Mouse (Mus musculus): Measurements from ENCODE around the gene Caprin1. TPM values are rescaled to one million over a fixed set of nuclear protein-coding genes. Genes with fewer than 3 reads are reported as not detected.
A peak's percentile ranks its signal among the peaks of the same experiment; 100 is the strongest.

The Caprin1 gene
- polyA plus RNA-seq (2016; fragmentation: Nextera tagmentation; extraction: Ambion mirVana): 325 and 347 TPM in 2 replicates

GRCm38 (mm10) chr2:103797491-103798009, at the start of gene Caprin1:
TSS of gene Caprin1 (minus strand) at chr2:103797649.
- H3K4me3 ChIP-seq: peak within 1 kb of the TSS; percentile 95
- H3K4me1 ChIP-seq: peaks cover 5% of the 10 kb centered on the region; the same call in 1 of the 2 replicates
- no peaks in the 10 kb centered on the region for H3K9me3 ChIP-seq
- DNase-seq (ENCODE audit: low spot score): peak; percentile 97
- H3K36me3 ChIP-seq: peaks cover 26% of the 10 kb centered on the region
- whole genome bisulfite sequencing: under 1% methylated on average over 33 of the region's 33 CpGs
- H3K27me3 ChIP-seq (ENCODE audit: insufficient read depth, poor library complexity, severe bottlenecking): no peaks in the 10 kb centered on the region
- H3K27ac ChIP-seq: peak within 1 kb of the TSS; percentile 100

GRCm38 (mm10) chr2:103846875-103847274, 49.4 kb upstream of the Caprin1 start:
- Histone ChIP-seq H3K4me1 (no peaks in the 10 kb centered on the region), H3K27me3 (ENCODE audit: insufficient read depth, poor library complexity, severe bottlenecking) (no peaks in the 10 kb centered on the region), H3K4me3 (no peak overlapping the region), H3K9me3 (no peaks in the 10 kb centered on the region), H3K27ac (no peak overlapping the region), H3K36me3 (no peaks in the 10 kb centered on the region)
- 97% methylated on average over 1 of the region's 1 CpGs for WGBS
- DNase-seq (ENCODE audit: low spot score): no peak

- H3K27ac ChIP-seq: no peak overlapping the region
- WGBS: 84% methylated on average over 4 of the region's 4 CpGs
- H3K27me3 ChIP-seq (ENCODE audit: insufficient read depth, poor library complexity, severe bottlenecking): no peaks in the 10 kb centered on the region
- H3K9me3 ChIP-seq: no peaks in the 10 kb centered on the region
- no peak overlapping the region for H3K4me3 ChIP-seq
- DNase-seq (ENCODE audit: low spot score): no peak
- no peaks in the 10 kb centered on the region for H3K4me1 ChIP-seq
- no peaks in the 10 kb centered on the region for H3K36me3 ChIP-seq
Measured at GRCm38 (mm10) chr2:103846271-103846670, 48.8 kb upstream of the Caprin1 start.

DNA sequence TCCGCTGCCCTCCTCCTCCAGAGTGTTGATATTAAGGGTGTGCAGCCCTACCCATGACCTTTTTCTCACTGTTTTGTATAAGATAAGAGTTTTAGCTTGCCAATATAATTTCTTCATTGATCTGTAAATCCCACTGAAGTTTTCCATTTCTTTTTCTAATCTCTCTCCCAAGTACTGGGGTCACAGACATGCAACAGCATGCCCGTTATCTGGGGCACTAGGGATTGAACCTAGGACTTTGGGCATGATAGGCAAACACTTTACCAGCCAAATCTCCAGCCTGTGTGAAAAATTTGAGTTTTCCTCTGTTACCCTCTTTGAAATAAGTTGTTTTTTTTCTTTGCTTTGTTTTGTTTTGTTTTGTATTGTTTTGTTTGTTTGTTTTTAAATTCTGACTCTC, 46.6 kb upstream of the Caprin1 start:
- no peak for DNase-seq (ENCODE audit: low spot score)
- no peaks in the 10 kb centered on the region for H3K4me1 ChIP-seq
- no peaks in the 10 kb centered on the region for H3K36me3 ChIP-seq
- no peaks in the 10 kb centered on the region for H3K27me3 ChIP-seq (ENCODE audit: insufficient read depth, poor library complexity, severe bottlenecking)
- 91% methylated on average over 2 of the region's 2 CpGs for WGBS
- H3K4me3 ChIP-seq: no peak overlapping the region
- H3K27ac ChIP-seq: no peak overlapping the region
- H3K9me3 ChIP-seq: no peaks in the 10 kb centered on the region

- no peaks in the 10 kb centered on the region for H3K27me3 ChIP-seq (ENCODE audit: insufficient read depth, poor library complexity, severe bottlenecking)
- H3K4me1 ChIP-seq: no peaks in the 10 kb centered on the region
- H3K36me3 ChIP-seq: no peaks in the 10 kb centered on the region
- no peak overlapping the region for H3K4me3 ChIP-seq
- DNase-seq (ENCODE audit: low spot score): no peak
- H3K27ac ChIP-seq: no peak overlapping the region
- WGBS: 92% methylated on average over 13 of the region's 13 CpGs
- no peaks in the 10 kb centered on the region for H3K9me3 ChIP-seq
Measured at GRCm38 (mm10) chr2:103843321-103843720, 45.9 kb upstream of the Caprin1 start.

DNA sequence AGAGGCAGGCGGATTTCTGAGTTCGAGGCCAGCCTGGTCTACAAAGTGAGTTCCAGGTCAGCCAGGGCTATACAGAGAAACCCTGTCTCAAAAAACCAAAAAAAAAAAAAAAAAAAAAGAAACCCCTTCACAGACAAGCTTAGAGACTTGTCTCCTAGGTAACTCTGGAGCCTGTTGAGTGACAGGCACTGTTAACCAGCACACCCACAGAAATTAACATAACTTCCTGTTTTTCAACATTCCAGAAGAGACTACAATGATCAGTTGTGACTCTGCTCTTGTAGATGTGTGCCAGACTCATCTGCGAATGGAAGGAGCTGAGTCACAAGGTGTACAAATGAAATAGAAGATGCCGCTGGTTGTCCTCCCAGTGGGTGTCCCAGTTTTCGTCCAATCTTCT, 44.9 kb upstream of the Caprin1 start:
- no peaks in the 10 kb centered on the region for H3K27me3 ChIP-seq (ENCODE audit: insufficient read depth, poor library complexity, severe bottlenecking)
- DNase-seq (ENCODE audit: low spot score): no peak
- no peak overlapping the region for H3K4me3 ChIP-seq
- WGBS: 82% methylated on average over 5 of the region's 5 CpGs
- H3K4me1 ChIP-seq: 0 out of 2 replicates have a peak, but pooled peaks cover under 1% of the 10 kb centered on the region
- H3K27ac ChIP-seq: no peak overlapping the region
- no peaks in the 10 kb centered on the region for H3K9me3 ChIP-seq
- no peaks in the 10 kb centered on the region for H3K36me3 ChIP-seq

DNA sequence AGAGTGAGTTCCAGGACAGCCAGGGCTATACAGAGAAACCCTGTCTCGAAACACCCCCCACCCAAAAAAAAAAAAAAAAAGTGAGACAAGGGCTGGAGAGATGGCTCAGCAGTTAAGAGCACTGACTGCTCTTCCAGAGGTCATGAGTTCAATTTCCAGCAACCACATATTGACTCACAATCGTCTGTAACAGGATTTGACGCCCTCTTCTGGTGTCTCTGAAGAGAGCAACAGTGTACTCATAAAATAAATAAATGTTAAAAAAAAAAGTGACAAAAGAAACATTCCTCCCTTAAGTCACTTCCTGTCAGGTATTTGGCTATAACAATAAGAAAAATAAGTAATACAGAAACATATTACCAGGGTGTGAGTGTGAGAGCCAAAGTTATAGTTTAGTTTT, 41.0 kb upstream of the Caprin1 start:
- H3K9me3 ChIP-seq: no peaks in the 10 kb centered on the region
- no peak for DNase-seq (ENCODE audit: low spot score)
- H3K4me1 ChIP-seq: peaks cover 4% of the 10 kb centered on the region; the same call in 1 of the 2 replicates
- no peak overlapping the region for H3K4me3 ChIP-seq
- no peak overlapping the region for H3K27ac ChIP-seq
- no peaks in the 10 kb centered on the region for H3K27me3 ChIP-seq (ENCODE audit: insufficient read depth, poor library complexity, severe bottlenecking)
- H3K36me3 ChIP-seq: no peaks in the 10 kb centered on the region
- WGBS: 73% methylated on average over 3 of the region's 3 CpGs

GRCm38 (mm10) chr2:103837166-103837565, 39.7 kb upstream of the Caprin1 start:
- Histone ChIP-seq H3K4me3 (no peak overlapping the region), H3K27me3 (ENCODE audit: insufficient read depth, poor library complexity, severe bottlenecking) (no peaks in the 10 kb centered on the region), H3K27ac (no peak overlapping the region), H3K36me3 (no peaks in the 10 kb centered on the region), H3K4me1 (peaks cover 10% of the 10 kb centered on the region), H3K9me3 (no peaks in the 10 kb centered on the region)
- WGBS: 65% methylated on average over 4 of the region's 4 CpGs
- peak; percentile 71 for DNase-seq (ENCODE audit: low spot score)

DNA sequence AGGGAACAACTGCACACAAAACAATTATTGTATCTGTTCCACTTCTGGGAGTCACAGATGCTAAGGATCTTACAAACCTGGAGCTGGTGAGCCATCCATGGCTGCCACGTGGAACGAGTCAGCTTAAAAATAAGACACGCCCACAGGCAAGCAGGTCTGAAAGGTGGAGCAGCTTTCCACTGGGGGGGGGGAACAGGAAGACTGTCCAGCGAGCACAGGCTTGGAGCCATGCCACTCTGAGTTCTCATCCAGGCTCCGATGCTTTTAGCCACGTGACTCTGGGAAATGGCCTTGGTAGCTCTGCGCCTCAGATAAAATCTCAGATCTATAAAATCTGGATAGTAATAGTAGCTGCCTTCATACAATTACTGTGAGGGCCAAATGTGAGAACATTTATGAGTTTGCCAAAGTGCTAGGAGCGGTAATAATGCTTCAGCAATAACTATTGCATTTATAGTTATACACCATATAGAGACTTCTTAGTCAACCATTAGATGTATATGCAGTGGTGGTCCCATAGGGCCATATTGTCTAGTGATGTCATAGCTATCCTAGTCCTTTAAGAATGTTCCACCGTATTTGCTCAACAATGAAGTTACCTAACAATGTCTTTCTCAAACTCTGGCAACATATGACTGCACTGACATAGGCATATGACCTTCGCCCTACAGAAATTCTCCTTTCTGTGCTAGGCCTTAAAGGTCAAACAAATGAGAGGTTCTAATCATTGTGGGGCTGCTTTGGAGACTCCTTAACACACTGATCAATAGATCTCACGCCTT, 38.4 kb upstream of the Caprin1 start:
- H3K27ac ChIP-seq: no peak overlapping the region
- no peak for DNase-seq (ENCODE audit: low spot score)
- WGBS: 74% methylated on average over 11 of the region's 11 CpGs
- no peak overlapping the region for H3K4me3 ChIP-seq
- no peaks in the 10 kb centered on the region for H3K36me3 ChIP-seq
- H3K9me3 ChIP-seq: no peaks in the 10 kb centered on the region
- H3K4me1 ChIP-seq: peaks cover 10% of the 10 kb centered on the region
- H3K27me3 ChIP-seq (ENCODE audit: insufficient read depth, poor library complexity, severe bottlenecking): no peaks in the 10 kb centered on the region

DNA sequence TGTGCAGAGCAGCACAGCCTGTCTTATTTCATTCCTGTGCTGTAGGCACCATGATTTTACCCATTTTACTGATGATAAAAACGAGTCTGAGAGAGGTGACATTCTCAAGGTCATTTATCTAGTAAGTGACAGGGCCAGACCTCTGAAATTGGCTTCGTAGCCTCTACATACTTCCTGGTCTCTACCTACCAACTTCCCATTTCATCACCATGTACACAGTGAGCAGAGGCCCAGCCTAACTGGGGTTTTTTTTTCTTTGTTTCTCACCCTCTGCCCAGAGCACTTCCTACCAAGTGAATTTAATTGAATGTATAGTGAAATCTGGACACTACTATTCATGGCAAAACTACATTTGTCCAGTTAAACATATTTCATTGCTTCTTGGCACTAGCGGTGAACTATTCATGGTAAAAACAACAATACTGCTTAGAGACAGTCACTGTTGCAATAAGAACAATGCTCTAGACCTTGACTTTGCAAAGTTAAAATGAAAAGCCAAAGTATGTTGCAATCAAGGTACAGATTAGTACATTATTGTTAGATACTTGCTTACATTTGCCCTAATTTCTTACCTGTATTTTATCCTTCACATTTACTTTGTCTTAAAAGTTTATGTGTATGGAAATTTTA, 36.5 kb upstream of the Caprin1 start:
- 72% methylated on average over 3 of the region's 3 CpGs for WGBS
- Histone ChIP-seq H3K4me1 (peaks cover 10% of the 10 kb centered on the region), H3K27me3 (ENCODE audit: insufficient read depth, poor library complexity, severe bottlenecking) (no peaks in the 10 kb centered on the region), H3K9me3 (no peaks in the 10 kb centered on the region), H3K27ac (no peak overlapping the region), H3K4me3 (no peak overlapping the region), H3K36me3 (no peaks in the 10 kb centered on the region)
- DNase-seq (ENCODE audit: low spot score): no peak

DNA sequence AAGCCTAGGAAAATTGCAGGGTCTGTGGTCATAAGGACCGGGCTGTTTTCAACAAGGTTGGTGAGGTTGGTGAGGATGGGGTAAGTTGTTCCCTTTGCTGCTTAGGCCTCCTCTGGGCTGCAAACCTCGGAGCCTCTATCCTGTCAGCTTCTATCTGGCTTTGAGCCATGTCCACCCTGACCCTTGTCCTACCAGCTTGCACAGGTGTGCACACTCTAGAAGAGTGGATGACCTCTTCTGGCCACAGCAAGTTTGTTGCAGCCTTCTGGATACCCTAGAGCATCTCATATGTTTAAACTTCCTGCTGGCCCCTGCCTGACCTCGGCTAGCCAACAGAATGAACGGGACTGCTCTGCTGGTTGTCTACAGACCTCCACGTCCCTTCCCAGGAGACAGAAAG, 35.5 kb upstream of the Caprin1 start:
- DNase-seq (ENCODE audit: low spot score): no peak
- Histone ChIP-seq H3K27me3 (ENCODE audit: insufficient read depth, poor library complexity, severe bottlenecking) (no peaks in the 10 kb centered on the region), H3K9me3 (no peaks in the 10 kb centered on the region), H3K27ac (no peak overlapping the region), H3K4me3 (no peak overlapping the region), H3K36me3 (no peaks in the 10 kb centered on the region), H3K4me1 (peaks cover 10% of the 10 kb centered on the region)
- 53% methylated on average over 5 of the region's 5 CpGs for WGBS

GRCm38 (mm10) chr2:103828900-103829299, 31.5 kb upstream of the Caprin1 start:
- H3K4me1 ChIP-seq: peaks cover 6% of the 10 kb centered on the region
- H3K27ac ChIP-seq: no peak overlapping the region
- H3K9me3 ChIP-seq: no peaks in the 10 kb centered on the region

GRCm38 (mm10) chr2:103824916-103825315, 27.5 kb upstream of the Caprin1 start:
- whole genome bisulfite sequencing: 81% methylated on average over 4 of the region's 4 CpGs
- Histone ChIP-seq H3K4me1 (no peaks in the 10 kb centered on the region), H3K9me3 (no peaks in the 10 kb centered on the region)

More at GRCm38 (mm10) chr2:103828900-103829299, 31.5 kb upstream of the Caprin1 start:
- H3K27me3 ChIP-seq (ENCODE audit: insufficient read depth, poor library complexity, severe bottlenecking): no peaks in the 10 kb centered on the region
- no peak overlapping the region for H3K4me3 ChIP-seq
- no peak for DNase-seq (ENCODE audit: low spot score)
- no peaks in the 10 kb centered on the region for H3K36me3 ChIP-seq

More at GRCm38 (mm10) chr2:103824916-103825315, 27.5 kb upstream of the Caprin1 start:
- Histone ChIP-seq H3K4me3 (no peak overlapping the region), H3K27ac (no peak overlapping the region), H3K27me3 (ENCODE audit: insufficient read depth, poor library complexity, severe bottlenecking) (no peaks in the 10 kb centered on the region), H3K36me3 (no peaks in the 10 kb centered on the region)
- no peak for DNase-seq (ENCODE audit: low spot score)
